Comparison of ENCODE assay signal across 8 mouse cellular contexts in genomic region chr19:8819596-8820423, GRCm38 (mm10). TPM values are rescaled to one million over a fixed set of nuclear protein-coding genes. Genes with fewer than 3 reads are reported as not detected.
DNase-seq lines count a peak whose midpoint lies in the region; ATAC-seq lines count a peak whose summit lies in the region.

Gene Hnrnpul2, plus strand, starts transcription at chr19:8820010.

- peaks cover 7 to 34% of the 10 kb centered on the region in 2 experiments for H3K4me1 ChIP-seq in heart, embryonic 14.5 days (ENCODE audit: control insufficient read depth in 2 of 2, insufficient read depth in 2 of 2, low read length in 2 of 2)
- H3K4me1 ChIP-seq in liver, embryonic 13.5 days (replicated peaks): peaks cover 48% of the 10 kb centered on the region
- H3K4me1 ChIP-seq in stomach, embryonic 16.5 days (ENCODE audit: control insufficient read depth, insufficient read depth, low read length): peaks cover 27% of the 10 kb centered on the region

- peak within 1 kb of the TSS; percentile 98 for H3K4me2 ChIP-seq in heart, embryonic 14.5 days (ENCODE audit: low read length)
- peak within 1 kb of the TSS; percentile 91 for H3K4me2 ChIP-seq in liver, embryonic 13.5 days
- peak within 1 kb of the TSS; percentile 89 for H3K4me2 ChIP-seq in stomach, embryonic 16.5 days (ENCODE audit: low read depth, low read length)

- DNase-seq in CD4-positive, CD25-positive, alpha-beta regulatory T cell, adult 2 months (ENCODE audit: low read depth, low spot score): peak; percentile 100
- peak; percentile 91 for DNase-seq in c-Kit-negative CD71-positive TER-119-positive erythroid progenitor cells, embryonic 14.5 days (ENCODE audit: low read depth, low spot score)
- peak; percentile 99 for DNase-seq in fibroblast of lung, adult 2 months (ENCODE audit: low read depth)
- DNase-seq in kidney, postnatal 14 days: peak; percentile 99
- DNase-seq in liver, embryonic 13.5 days: peak; percentile 96
- peak; percentile 96 for DNase-seq in neural tube, embryonic 10.5 days (ENCODE audit: extremely low spot score, low spot score)

- H3K27ac ChIP-seq in heart, embryonic 14.5 days (replicated peaks in 1 of 2; ENCODE audit: control insufficient read depth in 1 of 2, insufficient read depth in 1 of 2, low read depth in 2 of 2, low read length in 2 of 2): peak within 1 kb of the TSS; percentile 98 to 100
- H3K27ac ChIP-seq in liver, embryonic 13.5 days: peak within 1 kb of the TSS; percentile 99
- peak within 1 kb of the TSS; percentile 99 for H3K27ac ChIP-seq in stomach, embryonic 16.5 days (ENCODE audit: low read length)

- H3K36me3 ChIP-seq in heart, embryonic 14.5 days (ENCODE audit: control insufficient read depth, insufficient read depth, low read length): peaks cover 47% of the 10 kb centered on the region
- peaks cover 44% of the 10 kb centered on the region for H3K36me3 ChIP-seq in liver, embryonic 13.5 days
- H3K36me3 ChIP-seq in stomach, embryonic 16.5 days (ENCODE audit: control insufficient read depth, insufficient read depth, low read length): peaks cover 12% of the 10 kb centered on the region

- peak within 1 kb of the TSS; percentile 90 to 96 for H3K4me3 ChIP-seq in heart, embryonic 14.5 days (ENCODE audit: control insufficient read depth in 1 of 2, insufficient read depth in 1 of 2, low read depth in 1 of 2, low read length in 2 of 2)
- H3K4me3 ChIP-seq in liver, embryonic 13.5 days (replicated peaks): peak within 1 kb of the TSS; percentile 98
- H3K4me3 ChIP-seq in stomach, embryonic 16.5 days (replicated peaks; ENCODE audit: low read length): peak within 1 kb of the TSS; percentile 100

- H3K9me3 ChIP-seq in heart, embryonic 14.5 days (ENCODE audit: control insufficient read depth, low read length): no peaks in the 10 kb centered on the region
- H3K9me3 ChIP-seq in liver, embryonic 13.5 days (replicated peaks): no peaks in the 10 kb centered on the region
- no peaks in the 10 kb centered on the region for H3K9me3 ChIP-seq in stomach, embryonic 16.5 days (replicated peaks; ENCODE audit: control insufficient read depth, low read length)

- peak within 1 kb of the TSS; percentile 98 for H3K9ac ChIP-seq in heart, embryonic 14.5 days (ENCODE audit: low read length)
- H3K9ac ChIP-seq in liver, embryonic 13.5 days: peak within 1 kb of the TSS; percentile 99
- H3K9ac ChIP-seq in stomach, embryonic 16.5 days (ENCODE audit: low read length): peak within 1 kb of the TSS; percentile 98

- WGBS in heart, embryonic 14.5 days: under 1% methylated on average over 81 of the region's 83 CpGs
- WGBS in liver, embryonic 13.5 days (ENCODE audit: insufficient replicate concordance): 0% methylated on average over 82 of the region's 83 CpGs
- under 1% methylated on average over 83 of the region's 83 CpGs for WGBS in stomach, embryonic 16.5 days

- H3K27me3 ChIP-seq in heart, embryonic 14.5 days (ENCODE audit: control insufficient read depth, insufficient read depth, low read length): no peaks in the 10 kb centered on the region
- H3K27me3 ChIP-seq in liver, embryonic 13.5 days: no peaks in the 10 kb centered on the region
- H3K27me3 ChIP-seq in stomach, embryonic 16.5 days (ENCODE audit: control insufficient read depth, insufficient read depth, low read length): no peaks in the 10 kb centered on the region

- peak; percentile 95 for ATAC-seq in heart, embryonic 14.5 days (ENCODE audit: insufficient number of reproducible peaks, insufficient read depth, low FRiP score, low read depth)
- ATAC-seq in liver, embryonic 13.5 days (ENCODE audit: low read depth): peak; percentile 91
- ATAC-seq in stomach, embryonic 16.5 days (ENCODE audit: insufficient read depth, low FRiP score): peak; percentile 96

RNA-seq across cellular contexts. Expression of gene Hnrnpul2, which starts in this region (rescaled TPM):
- 3.9 and 5.0 TPM in 2 replicates for polyA plus RNA-seq in heart, embryonic 14.5 days (2014; fragmentation: Nextera tagmentation; extraction: Ambion mirVana)
- polyA plus RNA-seq in liver, embryonic 13.5 days (2015; fragmentation: Nextera tagmentation; extraction: Ambion mirVana): 2.8 and 3.0 TPM in 2 replicates
- polyA plus RNA-seq in stomach, embryonic 16.5 days (2015; fragmentation: Nextera tagmentation; extraction: Ambion mirVana): 4.5 and 4.7 TPM in 2 replicates

Comparison
In these comparisons a context has a peak if more than half of its experiments do, and no peak if none do; other contexts are left out.
1. Peak in every context shown above with its lines: DNase-seq, ATAC-seq, H3K4me3 ChIP-seq and H3K27ac ChIP-seq.